Mouse (Mus musculus): Measurements from ENCODE around the gene Kcnc1.

The Kcnc1 gene

DNA sequence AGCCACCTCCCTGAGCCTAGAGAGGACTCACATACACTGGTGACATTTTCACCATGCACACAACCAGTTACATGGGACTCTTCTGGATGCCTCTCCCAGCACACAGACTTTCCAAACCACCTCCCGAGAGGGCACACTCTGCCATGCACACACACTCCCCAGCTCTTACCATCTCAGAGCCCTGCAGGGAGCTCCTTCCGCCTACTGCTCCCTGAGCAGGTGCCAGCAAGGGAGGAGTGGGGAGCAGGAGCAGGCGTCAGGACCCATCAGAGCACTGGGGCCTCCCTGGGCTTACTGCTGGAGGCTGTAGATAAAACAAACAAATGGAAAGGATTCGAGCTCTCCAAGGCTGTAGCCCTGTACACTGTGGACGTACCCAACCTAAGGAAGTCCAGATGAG, 25.2 kb downstream of the Kcnc1 start:
- no peak for DNase-seq (ENCODE audit: low read depth, low spot score)

DNA sequence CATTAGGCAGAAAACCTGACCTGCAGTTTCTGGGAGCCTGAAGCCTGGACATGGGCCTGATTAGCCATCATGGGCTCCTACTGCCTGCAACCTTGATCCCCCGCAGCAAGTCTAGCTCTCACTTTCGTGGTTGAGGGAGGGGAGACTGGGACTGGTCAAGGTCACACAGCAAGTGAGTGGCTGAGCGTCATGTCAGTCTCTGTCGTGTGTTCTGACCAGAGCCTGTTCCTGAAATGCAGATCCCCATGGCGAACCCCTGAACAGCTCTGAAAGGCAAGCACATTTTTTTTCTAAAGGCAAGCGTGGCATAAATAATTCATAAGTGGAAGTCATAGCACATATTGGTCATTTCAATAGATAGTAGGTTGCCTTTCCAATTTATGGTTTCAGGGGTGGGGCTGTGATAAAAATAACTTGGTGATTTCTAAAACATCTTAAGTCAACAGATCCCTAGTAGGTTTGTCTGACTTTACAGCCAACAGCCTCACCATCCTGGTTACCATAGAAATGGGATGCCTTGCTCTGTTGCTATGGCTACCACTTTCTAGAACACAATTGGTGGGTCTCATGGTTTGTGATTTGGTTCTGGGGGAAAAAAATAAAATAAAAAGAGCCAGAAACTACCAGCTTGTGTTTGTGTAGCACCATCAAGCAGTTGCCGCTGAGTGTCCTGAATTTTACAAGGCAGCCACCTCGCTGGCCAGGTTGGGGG, 25.9 kb downstream of the Kcnc1 start:
- no peak for DNase-seq (ENCODE audit: low read depth, low spot score)

DNA sequence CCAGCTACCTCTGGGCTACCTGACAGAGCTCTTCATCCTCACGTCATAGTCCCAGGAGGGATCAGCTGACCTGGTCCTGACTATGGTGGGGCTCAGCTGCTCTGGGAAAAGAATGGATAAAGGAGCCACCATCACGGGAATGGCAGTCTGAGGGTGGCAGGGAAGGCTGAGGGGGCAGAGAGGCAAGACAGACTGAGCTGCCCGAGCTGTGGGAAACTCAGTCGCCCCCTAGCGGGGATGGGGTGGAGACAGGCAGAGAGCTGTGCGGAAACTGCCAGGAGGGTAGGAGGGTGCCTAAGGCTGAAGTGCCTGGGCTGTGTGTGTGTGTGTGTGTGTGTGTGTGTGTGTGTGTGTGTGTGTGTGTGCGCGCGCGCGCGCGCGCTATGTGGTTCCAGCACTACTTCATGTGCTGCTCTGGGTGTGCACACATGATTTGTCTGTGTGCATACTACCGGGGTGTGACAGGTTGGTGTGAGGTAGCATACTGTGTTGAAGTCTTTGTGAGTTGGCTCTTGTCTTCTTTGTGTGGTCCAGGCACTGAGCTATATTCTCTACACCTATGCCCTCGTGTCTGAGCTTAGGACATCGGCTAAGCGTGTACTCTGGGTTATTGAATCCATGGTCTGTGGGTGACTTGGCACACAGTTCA, 26.6 kb downstream of the Kcnc1 start:
- peak; percentile 22 for DNase-seq (ENCODE audit: low read depth, low spot score)

DNA sequence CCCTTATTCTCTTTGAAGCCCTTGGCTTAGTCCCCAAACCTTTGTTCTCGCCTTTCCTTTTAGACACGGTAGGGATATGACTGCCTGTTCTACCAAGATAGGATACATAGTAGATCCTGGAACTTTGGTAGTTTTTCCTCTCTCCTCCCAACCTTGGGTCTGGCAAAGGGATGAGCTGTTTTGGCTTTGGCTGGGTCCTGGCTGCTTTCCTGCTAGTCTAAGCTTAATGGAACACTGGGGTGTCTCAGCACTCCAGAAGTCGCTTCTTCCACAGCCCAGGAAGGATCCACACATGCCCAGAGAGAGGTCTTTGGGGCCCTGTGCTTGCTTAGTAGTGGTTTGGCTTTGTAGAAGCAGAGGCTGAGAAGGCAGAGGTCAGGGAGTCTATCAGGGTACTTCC, 27.7 kb downstream of the Kcnc1 start:
- DNase-seq (ENCODE audit: low read depth, low spot score) = no peak

DNA sequence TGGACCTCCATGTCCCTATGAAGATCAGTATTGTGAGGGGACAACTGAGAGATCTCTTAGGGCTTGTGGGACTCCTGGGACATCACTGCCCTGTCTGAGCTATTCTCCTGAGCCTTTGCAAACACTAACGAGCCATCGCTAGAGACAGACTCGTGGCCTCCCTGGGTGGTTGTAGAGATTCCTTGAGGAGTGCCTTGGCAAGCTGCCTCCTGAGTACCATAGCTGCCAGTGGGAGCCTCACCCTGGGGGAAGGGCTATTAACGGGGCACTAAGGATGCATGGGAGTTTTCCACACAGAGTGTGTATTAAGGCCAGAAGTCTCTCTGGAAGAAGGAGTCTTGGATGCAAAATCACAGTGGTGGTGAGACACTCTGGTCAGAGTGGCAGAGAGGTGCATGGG, 28.7 kb downstream of the Kcnc1 start:
- no peak for DNase-seq (ENCODE audit: low read depth, low spot score)

DNA sequence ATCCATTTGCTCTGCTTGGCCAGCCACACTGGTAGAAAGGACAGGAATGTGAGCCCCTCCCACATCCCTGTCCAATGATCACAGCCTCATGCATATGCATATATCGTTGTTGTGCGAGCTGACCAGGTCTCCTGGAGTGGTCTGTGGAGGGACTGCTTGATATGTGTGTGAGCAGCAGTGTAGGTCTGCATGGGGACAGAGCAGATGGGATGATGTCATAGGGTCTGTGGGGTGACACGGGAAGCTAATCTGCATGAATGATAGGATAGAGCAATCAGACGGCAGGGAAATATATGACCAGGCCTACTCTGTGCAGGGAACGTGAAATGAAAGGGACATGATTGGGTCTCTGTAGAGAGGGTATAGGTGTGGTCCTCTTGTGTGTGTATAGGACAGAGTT, 37.6 kb downstream of the Kcnc1 start:
- no peak for DNase-seq (ENCODE audit: low read depth, low spot score)

DNA sequence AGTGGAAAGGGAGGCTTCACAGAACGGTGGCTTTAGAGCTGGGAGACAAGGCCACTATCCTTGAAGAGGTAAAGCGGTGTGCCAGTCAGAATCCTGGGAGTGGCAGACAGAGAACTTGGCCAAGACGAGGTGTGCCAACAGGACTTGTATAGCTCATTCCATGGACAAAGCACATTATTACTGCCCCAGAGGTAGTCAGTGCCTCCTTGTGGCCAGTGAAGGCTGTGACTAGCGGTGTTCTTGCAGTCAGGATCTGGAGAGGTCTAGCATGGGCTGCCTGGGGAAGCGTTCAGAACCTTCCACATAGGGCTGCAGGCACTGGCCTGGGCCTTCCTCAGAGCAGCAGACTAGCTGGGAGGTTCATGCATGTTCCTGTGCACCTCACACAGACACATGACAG, 39.5 kb downstream of the Kcnc1 start:
- DNase-seq (ENCODE audit: low read depth, low spot score) = no peak

DNA sequence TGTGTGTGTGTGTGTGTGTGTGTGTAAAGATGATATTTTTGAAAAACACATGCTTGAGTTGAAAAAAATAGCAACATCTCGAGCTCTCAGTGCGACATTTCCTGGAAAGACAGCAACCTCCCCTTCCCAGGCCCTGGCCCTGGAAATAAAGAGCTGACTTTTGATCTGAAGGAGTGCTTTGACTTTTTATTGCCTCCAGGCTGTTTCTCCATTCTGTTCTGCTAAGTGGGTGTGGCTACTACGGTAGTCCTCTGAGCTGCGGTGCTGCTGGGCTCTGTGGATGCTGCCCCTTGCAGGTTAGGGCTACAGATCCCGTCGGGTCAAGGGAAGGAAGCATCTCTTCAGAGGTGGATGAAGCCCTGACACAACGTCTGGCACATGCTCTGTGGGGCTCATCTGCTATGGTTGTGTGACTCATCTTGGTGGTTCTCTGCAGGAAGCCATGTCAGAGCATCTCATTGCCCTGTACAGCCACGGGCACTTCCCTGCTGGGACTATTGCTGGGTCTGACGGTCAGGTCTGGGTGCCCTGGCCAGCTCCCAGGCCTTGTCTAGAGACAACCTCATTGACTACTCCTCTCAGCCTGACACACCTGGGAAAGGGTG, 42.3 kb downstream of the Kcnc1 start:
- no peak for DNase-seq (ENCODE audit: low read depth, low spot score)

DNA sequence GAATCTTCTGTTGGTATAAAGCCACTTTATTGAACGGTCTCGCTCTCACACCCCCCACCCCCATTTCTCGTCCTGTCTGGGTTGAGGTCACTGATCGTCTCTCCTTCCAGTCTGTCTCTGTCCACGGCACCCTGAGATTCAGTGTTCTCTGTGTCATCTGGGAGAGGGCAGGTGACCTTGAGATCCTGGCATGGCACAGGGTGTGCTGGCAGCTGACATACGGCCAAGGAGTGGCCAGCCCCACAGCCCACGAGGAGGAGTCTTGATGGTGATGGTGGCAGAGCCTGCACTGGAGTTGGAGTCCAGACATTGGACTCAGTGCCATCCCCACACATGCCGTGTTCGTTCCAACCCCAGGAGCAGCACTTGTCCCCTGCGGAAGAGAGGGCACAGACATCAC, 46.9 kb downstream of the Kcnc1 start:
- no peak for DNase-seq (ENCODE audit: low read depth, low spot score)

DNA sequence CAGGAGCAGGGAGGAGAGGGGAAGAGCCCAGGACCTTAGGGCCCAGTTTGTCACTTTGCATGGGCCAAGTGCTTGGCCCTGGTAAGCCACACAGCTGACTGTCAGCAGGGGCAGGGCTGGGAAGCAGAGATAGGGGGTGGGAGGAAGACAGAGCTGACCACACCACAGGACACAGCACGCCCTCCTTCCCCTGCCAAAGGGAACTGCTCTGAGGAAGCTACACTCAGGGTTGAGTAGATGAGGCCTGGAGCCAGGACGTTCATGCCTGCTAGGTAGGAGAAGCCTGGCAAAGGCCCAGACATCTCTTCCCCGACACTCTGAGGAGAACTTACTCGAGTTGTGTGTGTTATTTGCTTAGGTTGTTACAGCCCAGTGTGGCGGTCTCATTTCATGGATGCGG, 49.6 kb downstream of the Kcnc1 start:
- DNase-seq (ENCODE audit: low read depth, low spot score) = no peak

DNA sequence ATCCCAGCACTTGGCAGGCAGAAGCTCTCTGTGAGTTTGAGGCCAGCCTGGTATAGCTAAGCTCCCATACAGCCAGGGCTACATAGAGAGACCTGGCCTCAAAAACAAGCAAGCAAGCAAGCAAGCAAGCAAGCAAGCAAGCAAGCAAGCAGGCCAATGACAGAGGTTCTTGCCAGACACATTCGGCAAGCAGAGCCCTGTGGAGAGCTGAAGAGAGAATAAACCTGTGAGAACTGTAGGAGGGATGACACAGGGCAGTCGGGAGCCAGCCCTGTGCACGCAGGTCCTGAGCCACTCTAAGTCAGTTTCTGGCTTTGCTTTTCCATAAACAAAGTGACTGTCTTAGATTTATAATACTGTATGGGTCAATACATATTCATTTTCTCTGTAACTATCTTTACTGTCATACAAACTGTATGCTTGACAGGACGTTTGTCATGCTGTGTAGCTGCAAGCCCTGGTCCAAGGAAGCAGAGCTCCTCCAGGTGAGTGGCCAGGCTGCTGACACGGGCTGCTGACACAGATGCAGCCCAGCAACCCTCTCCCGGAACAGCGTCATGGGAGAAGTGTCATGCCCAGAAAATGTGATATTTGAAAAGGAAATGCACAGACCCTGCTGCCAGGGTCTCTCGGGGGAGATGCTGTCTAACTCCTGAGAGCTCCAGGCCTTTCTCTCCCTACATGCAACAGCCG, 51.3 kb downstream of the Kcnc1 start:
- DNase-seq (ENCODE audit: low read depth, low spot score) = no peak

DNA sequence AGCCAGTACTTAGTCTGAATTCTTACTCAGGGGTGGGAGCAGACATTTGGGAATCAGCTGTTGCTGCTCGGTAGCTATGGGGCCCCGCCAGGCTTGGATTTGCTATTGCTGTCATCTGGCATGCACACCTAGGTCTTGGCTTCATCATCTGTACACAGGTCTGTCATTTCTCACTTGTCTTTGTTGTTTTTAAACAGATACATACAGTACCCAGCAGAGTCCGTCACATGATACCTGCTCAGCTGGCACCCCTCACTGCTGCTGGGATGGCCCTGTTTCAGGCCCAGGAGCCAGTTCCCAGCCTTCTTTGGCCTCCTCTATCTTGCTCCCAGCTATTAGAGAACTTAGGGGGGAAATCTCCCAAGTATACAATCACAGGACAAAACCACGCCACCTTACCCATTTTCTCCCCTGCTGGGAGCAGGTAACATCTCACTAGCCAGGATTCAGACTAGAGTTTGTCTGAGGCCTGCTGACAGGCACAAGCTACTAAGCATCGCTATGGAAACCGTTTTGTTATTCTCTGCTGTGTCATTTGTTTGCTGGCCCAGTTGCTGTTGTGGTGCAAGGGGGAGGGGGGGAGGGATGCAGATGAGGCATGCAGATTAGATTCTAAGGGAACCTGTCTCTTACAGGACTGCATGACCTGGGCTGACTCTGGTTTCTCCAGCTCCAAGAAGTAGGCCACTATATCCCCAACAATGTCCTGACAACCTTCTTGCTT, 52.8 kb downstream of the Kcnc1 start:
- DNase-seq (ENCODE audit: low read depth, low spot score) = peak; percentile 16

DNA sequence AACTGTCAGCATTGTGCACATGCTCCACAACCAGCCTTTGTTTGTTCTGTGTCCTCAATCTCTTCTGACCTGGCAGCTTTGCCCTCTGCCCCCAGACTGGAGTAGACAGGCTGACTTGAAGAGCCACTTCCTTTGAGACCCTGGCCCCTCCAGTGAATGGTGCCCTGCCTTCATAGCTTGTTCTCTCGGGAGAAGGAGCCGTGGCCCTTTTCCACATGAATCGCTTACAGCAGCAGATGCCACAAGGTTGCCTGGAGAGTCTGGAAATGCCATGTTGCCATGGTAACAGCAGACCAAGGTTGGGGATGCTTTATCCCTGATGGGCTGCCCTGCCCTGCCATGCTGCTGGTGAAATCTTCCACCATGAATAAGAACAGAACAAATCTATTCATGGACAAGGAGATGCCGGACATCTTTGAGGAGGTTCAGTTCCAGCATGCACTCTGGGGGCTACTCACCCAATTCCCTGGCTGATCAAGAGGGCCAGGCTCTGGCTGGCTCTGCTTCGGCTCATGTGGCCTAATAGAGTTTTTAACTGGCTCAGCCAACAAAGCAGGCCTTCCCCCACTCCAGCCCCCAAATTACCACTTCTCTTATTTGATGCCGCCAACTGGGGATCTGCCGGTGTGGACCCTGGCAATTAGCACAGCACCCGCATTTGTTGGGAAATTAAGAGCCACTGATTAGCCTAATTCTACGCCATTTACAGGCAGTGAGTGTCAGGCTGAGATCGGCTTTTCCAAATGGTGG, 57.8 kb downstream of the Kcnc1 start:
- DNase-seq (ENCODE audit: low read depth, low spot score) = peak; percentile 4

DNA sequence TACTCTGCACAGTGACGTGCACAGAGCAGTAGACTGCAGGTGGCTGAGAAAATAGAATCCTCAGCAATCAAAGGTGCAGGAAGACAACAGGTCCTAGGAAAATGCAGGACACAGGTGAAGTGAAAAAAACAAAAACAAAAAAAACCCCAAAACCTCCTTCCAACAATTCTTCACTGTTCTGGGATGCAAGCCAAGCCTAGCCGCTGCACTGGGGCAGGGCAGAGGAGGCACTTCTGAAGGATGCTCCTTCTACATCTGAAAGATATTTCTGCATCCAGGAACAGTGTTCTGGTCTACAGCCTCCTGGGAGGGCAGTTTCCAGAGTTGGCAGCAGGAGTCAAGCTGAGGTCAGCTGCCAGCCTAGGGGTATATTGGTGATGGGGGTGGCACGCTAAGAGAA, 61.6 kb downstream of the Kcnc1 start:
- no peak for DNase-seq (ENCODE audit: low read depth, low spot score)

DNA sequence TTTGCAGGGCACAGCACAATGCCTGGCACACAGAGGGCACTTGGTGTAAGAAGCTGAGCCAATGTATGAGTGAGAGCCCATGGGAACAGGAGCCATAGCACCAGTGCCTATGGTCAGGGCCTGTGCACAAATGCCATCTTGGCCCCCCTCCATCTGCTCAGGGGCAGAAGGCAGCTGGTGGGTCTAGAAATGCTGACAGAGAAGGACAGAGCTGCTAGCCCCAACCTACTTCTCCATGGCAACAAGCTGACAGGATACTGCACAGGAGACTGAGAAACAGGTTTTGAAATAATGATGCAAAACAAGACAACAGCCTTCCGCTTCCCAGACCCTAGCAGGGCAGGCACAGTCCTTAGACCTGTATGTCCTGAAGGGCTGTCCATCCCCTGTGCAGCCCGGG, 62.9 kb downstream of the Kcnc1 start:
- DNase-seq (ENCODE audit: low read depth, low spot score) = no peak

DNA sequence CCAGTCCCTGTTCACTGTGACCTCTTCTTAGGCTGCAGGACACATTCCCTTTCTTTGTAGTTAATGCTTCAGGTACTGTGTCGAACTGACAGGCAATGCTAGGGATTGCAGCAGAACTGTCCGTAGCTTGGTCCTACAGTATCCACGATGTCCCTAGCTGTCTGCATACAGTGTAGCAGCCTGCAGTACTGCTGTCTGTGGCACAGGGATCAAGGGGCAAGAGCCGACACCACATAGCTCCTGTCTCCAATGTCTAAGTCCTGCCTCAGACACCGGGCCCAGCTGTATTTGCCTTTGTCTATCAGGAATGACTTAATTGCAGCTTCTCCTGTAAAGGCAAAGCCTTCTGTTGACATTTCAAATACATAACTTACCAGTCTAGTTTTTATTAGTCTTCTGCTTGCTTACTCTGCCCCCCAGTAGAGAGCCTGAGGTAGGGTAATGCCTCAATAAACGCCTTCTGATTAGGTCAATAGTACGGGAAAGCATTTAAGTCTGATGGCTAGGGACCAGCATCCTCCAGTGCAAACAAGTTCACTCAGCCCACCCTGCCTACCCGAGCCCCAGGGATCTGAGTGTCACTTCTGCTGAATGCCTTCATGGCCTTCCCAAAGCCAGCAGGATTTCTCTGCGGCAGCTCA, 63.4 kb downstream of the Kcnc1 start:
- no peak for DNase-seq (ENCODE audit: low read depth, low spot score)

DNA sequence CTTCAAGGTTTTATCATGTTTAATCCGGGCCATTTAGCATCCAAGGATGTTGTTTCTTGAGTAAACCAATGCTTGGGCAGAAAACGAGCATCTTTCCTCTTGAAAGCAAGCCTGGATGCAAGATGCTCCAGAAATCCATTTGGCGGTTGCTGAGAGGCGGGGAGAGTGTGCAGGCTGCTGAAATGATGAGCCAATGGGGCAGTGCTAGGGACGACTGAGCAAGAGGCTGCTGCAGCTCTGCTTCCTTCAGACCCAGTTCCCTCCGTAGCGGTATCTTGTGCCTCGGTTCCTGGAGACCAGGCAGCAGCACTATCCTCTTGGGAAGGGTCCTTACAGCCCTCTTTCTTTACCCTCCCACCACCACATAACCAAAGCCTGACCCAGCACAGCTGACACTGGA, 66.0 kb downstream of the Kcnc1 start:
- DNase-seq (ENCODE audit: low read depth, low spot score) = no peak

DNA sequence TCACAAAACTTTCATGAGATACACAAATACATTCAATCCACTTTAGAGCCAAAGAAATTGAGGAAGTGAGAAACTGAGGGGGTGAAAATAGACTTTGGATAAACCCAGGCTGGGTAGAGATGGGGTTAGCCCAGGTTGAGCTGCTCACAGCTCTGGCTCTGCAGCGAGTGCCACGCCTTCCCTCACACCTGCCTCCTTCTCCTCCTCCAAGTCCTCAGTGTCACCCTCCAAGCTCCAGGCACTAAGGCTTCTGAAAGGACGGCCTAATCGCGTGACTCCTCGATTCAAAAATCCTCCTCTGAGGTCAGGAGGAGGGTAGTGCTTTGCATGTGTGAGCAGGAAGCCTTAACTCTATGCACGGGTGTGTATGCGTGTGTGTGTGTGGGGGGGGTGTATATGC, 66.8 kb downstream of the Kcnc1 start:
- DNase-seq (ENCODE audit: low read depth, low spot score) = no peak

DNA sequence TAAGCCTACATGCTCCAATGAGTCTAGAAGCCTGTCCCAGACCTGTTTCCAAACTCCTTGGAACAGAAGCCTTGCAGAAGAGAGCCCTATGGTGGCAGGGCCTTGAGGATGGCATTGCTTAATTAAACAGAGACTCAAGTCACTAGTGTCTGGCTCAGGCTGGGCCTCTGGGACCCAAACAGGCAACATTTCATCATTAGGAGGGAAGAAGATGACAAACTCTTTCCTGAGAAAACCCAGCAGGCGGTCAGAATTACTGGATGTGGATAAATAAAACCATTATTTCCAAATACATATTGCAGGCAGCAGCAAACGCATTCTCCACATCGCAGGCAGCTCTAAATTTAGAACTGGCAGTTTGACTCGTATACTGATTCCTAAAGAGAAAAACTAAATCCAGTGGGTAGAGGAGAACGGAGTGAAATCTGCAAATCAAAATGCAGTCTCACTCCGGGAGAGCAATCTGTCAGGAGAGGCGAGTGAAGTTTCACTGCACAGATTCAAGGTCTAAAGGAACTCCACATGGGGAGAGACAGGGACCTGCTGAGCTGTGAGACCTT, 70.2 kb downstream of the Kcnc1 start:
- no peak for DNase-seq (ENCODE audit: low read depth, low spot score)

DNA sequence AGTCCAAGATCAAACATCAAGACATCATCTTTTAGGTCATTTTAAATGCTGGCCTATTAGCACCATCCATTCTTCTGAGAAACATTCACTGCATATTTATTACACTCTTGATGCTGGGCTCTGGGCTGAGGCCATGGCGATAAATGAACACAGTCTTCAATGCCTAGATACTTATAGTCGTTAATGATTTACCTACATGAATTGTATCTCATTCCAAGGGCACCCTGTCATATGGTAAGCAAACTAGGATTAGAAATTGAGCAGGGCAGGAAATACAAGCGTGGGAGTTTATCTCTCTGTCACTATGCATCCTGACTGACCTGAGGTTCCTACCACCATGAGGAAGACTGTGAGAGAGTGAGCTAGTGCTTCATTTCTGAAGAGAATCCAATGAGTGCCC, 73.2 kb downstream of the Kcnc1 start:
- DNase-seq (ENCODE audit: low read depth, low spot score) = no peak

Measured in ES-CJ7 (cell line).